22 mouse cellular contexts compared by ENCODE assay signal in the genomic region with DNA sequence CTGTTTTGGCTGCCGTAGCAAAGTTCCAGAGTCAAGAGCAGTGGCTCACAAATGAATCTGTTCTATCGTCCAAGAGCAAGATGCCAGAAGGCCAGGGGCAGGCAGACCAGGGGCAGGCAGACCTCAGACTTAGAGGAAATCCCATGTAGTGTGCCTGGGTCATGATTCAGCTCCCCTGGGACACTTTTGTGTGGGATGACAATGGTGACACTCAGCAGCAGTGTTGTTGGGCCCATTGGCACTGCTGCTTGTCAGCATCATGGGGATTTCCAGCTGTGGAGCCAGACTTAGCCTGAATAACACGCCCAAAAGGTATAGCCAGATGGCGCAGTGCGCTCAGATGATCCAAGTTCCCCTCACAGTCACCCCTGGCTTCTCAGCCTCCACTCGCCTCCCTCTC. TPM values are rescaled to one million over a fixed set of nuclear protein-coding genes. Genes with fewer than 3 reads are reported as not detected.
DNase-seq lines count a peak whose midpoint lies in the region; ATAC-seq lines count a peak whose summit lies in the region.
"Had no signal": no experiment of that assay in that cellular context is flagged by ENCODE, and none has a peak within 500 bp of the region (broad histone marks: within the 10 kb centered on the region; RNA-seq: fewer than 3 reads in every experiment).

No protein-coding gene starts in this region.

- no peaks in the 10 kb centered on the region; the same call in 1 of the 2 replicates for H3K27me3 ChIP-seq in heart, embryonic 14.5 days (ENCODE audit: control insufficient read depth, insufficient read depth, low read length)
- no peaks in the 10 kb centered on the region for H3K27me3 ChIP-seq in midbrain, embryonic 11.5 days (ENCODE audit: control insufficient read depth, insufficient read depth, low read length)
- no peaks in the 10 kb centered on the region for H3K27me3 ChIP-seq in midbrain, embryonic 13.5 days
- H3K27me3 ChIP-seq: forebrain, embryonic 13.5 days; hindbrain, embryonic 12.5 days; kidney, embryonic 15.5 days; midbrain, embryonic 15.5 days; neural tube, embryonic 13.5 days had no signal

- no peaks in the 10 kb centered on the region for H3K9me3 ChIP-seq in heart, embryonic 14.5 days (ENCODE audit: control insufficient read depth, low read length)
- H3K9me3 ChIP-seq in midbrain, embryonic 11.5 days (ENCODE audit: control insufficient read depth, low read length) = no peaks in the 10 kb centered on the region
- H3K9me3 ChIP-seq in midbrain, embryonic 13.5 days = no peaks in the 10 kb centered on the region
- H3K9me3 ChIP-seq: forebrain, embryonic 13.5 days; hindbrain, embryonic 12.5 days; kidney, embryonic 15.5 days; liver, embryonic 13.5 days; midbrain, embryonic 15.5 days; neural tube, embryonic 13.5 days had no signal

- H3K27ac ChIP-seq in heart, embryonic 14.5 days (replicated peaks in 1 of 2; ENCODE audit: control insufficient read depth in 1 of 2, insufficient read depth in 1 of 2, low read depth in 2 of 2, low read length in 2 of 2) = peak overlapping the region; percentile 53 to 61; a peak in 3 of 4 replicates
- H3K27ac ChIP-seq in midbrain, embryonic 11.5 days (ENCODE audit: low read depth, low read length) = no peak overlapping the region
- no peak overlapping the region for H3K27ac ChIP-seq in midbrain, embryonic 13.5 days
- H3K27ac ChIP-seq: forebrain, embryonic 13.5 days; hindbrain, embryonic 12.5 days; kidney, embryonic 15.5 days; liver, embryonic 13.5 days; midbrain, embryonic 15.5 days; neural tube, embryonic 13.5 days had no signal

- H3K4me2 ChIP-seq in heart, embryonic 14.5 days (ENCODE audit: low read length) = no peak overlapping the region
- no peak overlapping the region for H3K4me2 ChIP-seq in midbrain, embryonic 11.5 days
- H3K4me2 ChIP-seq in midbrain, embryonic 13.5 days (replicated peaks) = no peak overlapping the region
- H3K4me2 ChIP-seq: forebrain, embryonic 13.5 days; hindbrain, embryonic 12.5 days; kidney, embryonic 15.5 days; liver, embryonic 13.5 days; midbrain, embryonic 15.5 days; neural tube, embryonic 13.5 days had no signal

- 0 out of 2 replicates have a peak, but pooled peaks cover 3% of the 10 kb centered on the region for H3K36me3 ChIP-seq in heart, embryonic 14.5 days (ENCODE audit: control insufficient read depth, insufficient read depth, low read length)
- H3K36me3 ChIP-seq in midbrain, embryonic 11.5 days (ENCODE audit: control insufficient read depth, insufficient read depth, low read length) = no peaks in the 10 kb centered on the region
- H3K36me3 ChIP-seq in midbrain, embryonic 13.5 days = no peaks in the 10 kb centered on the region
- H3K36me3 ChIP-seq: hindbrain, embryonic 12.5 days; kidney, embryonic 15.5 days; liver, embryonic 13.5 days; midbrain, embryonic 15.5 days; neural tube, embryonic 13.5 days had no signal

- peaks cover 40 to 58% of the 10 kb centered on the region in 2 experiments for H3K4me1 ChIP-seq in heart, embryonic 14.5 days (ENCODE audit: control insufficient read depth in 2 of 2, insufficient read depth in 2 of 2, low read length in 2 of 2)
- H3K4me1 ChIP-seq in midbrain, embryonic 11.5 days (ENCODE audit: control insufficient read depth, insufficient read depth, low read length) = peaks cover 9% of the 10 kb centered on the region
- H3K4me1 ChIP-seq in midbrain, embryonic 13.5 days (replicated peaks) = peaks cover 13% of the 10 kb centered on the region
- H3K4me1 ChIP-seq: forebrain, embryonic 13.5 days had no signal

- 65% methylated on average over 6 of the region's 6 CpGs for WGBS in heart, embryonic 14.5 days
- 82% methylated on average over 6 of the region's 6 CpGs for WGBS in midbrain, embryonic 11.5 days
- 84% methylated on average over 6 of the region's 6 CpGs for WGBS in midbrain, embryonic 13.5 days

- H3K9ac ChIP-seq in heart, embryonic 14.5 days (ENCODE audit: low read length) = no peak overlapping the region
- H3K9ac ChIP-seq in midbrain, embryonic 11.5 days (ENCODE audit: low read length) = no peak overlapping the region
- no peak overlapping the region for H3K9ac ChIP-seq in midbrain, embryonic 13.5 days (replicated peaks)
- H3K9ac ChIP-seq: forebrain, embryonic 13.5 days; hindbrain, embryonic 12.5 days; kidney, embryonic 15.5 days; liver, embryonic 13.5 days; midbrain, embryonic 15.5 days; neural tube, embryonic 13.5 days had no signal

- no peak overlapping the region for H3K4me3 ChIP-seq in heart, embryonic 14.5 days (ENCODE audit: control insufficient read depth in 1 of 2, insufficient read depth in 1 of 2, low read depth in 1 of 2, low read length in 2 of 2)
- no peak overlapping the region for H3K4me3 ChIP-seq in midbrain, embryonic 11.5 days (ENCODE audit: low read depth, low read length)
- H3K4me3 ChIP-seq in midbrain, embryonic 13.5 days (replicated peaks) = no peak overlapping the region
- H3K4me3 ChIP-seq: forebrain, embryonic 13.5 days; hindbrain, embryonic 12.5 days; kidney, embryonic 15.5 days; liver, embryonic 13.5 days; midbrain, embryonic 15.5 days; neural tube, embryonic 13.5 days had no signal

- ATAC-seq in heart, embryonic 14.5 days (ENCODE audit: insufficient number of reproducible peaks, insufficient read depth, low FRiP score, low read depth) = no peak
- no peak for ATAC-seq in midbrain, embryonic 11.5 days (ENCODE audit: low FRiP score)
- ATAC-seq in midbrain, embryonic 13.5 days = no peak
- ATAC-seq: activated CD4-positive, CD25-positive, alpha-beta regulatory T cell, adult 4 months; forebrain, embryonic 13.5 days; intestine, postnatal 0 days; midbrain, embryonic 15.5 days had no signal

- intact Hi-C loops in heart, postnatal 36 days (cut with DNase I) = loop anchor here (2.0 kb wide), 1 partner anchor 14 kb away; no protein-coding TSS in a partner anchor
- intact Hi-C loops in left cerebral cortex, postnatal 4 days (cut with DNase I) = no loop called here

- DNase-seq in heart, postnatal 36 days = no peak
- DNase-seq in midbrain, embryonic 11.5 days (ENCODE audit: low spot score, missing footprints) = peak; percentile 72
- peak; percentile 33 for DNase-seq in ZHBTc4 (ENCODE audit: low read depth, low spot score)
- DNase-seq in thymus, postnatal 14 days = no peak
- no peak for DNase-seq in left cerebral cortex, postnatal 4 days
- DNase-seq: adrenal gland, adult 8-10 months; cerebellum, postnatal 36 days; kidney, postnatal 36 days; layer of hippocampus, postnatal 36 days; liver, embryonic 13.5 days; lung, adult 2 months; lung, postnatal 14 days; thymus, postnatal 25 days had no signal

RNA-seq across cellular contexts. Expression of a gene that starts 42.1 kb away (rescaled TPM):
- polyA plus RNA-seq in heart, embryonic 14.5 days (2014; fragmentation: Nextera tagmentation; extraction: Ambion mirVana) = 4.3 and 4.7 TPM in 2 replicates
- total RNA-seq in heart, postnatal 36 days (2021) = 10 to 100 TPM; 55.5 to 57.9 TPM
- 0.74 and 0.91 TPM in 2 replicates for polyA plus RNA-seq in midbrain, embryonic 11.5 days (2014; fragmentation: Nextera tagmentation; extraction: Ambion mirVana)
- 0.28 and 0.36 TPM in 2 replicates for polyA plus RNA-seq in midbrain, embryonic 13.5 days (2015; fragmentation: Nextera tagmentation; extraction: Ambion mirVana)
- 10 to 100 TPM in 1 of 2 experiments, 1 to 10 TPM in 1; 9.7 to 13.3 TPM for total RNA-seq in left cerebral cortex, postnatal 4 days (2021)

Comparison
In these comparisons a context has a peak if more than half of its experiments do, and no peak if none do; other contexts are left out.
1. H3K27ac ChIP-seq: peak in heart, embryonic 14.5 days (2 of 2); none in midbrain, embryonic 11.5 days (single experiment) and midbrain, embryonic 13.5 days (single experiment).
2. DNase-seq: peak in midbrain, embryonic 11.5 days (single experiment) and ZHBTc4 (single experiment); none in heart, postnatal 36 days (0 of 2), thymus, postnatal 14 days (single experiment) and left cerebral cortex, postnatal 4 days (single experiment).